Mouse (Mus musculus): ENCODE data around the gene Olfr380. TPM values are rescaled to one million over a fixed set of nuclear protein-coding genes. Genes with fewer than 3 reads are reported as not detected.

Gene Olfr380
- not detected in 2 replicates for polyA plus RNA-seq (2021; fragmentation: Nextera tagmentation)
- long read RNA-seq, experiment 1: 0 reads
- long read RNA-seq, experiment 2: 0 reads

GRCm38 (mm10) chr11:73457408-73457807 lies at the start of gene Olfr380:
TSS of gene Olfr380 (minus strand) at chr11:73457508.

GRCm38 (mm10) chr11:73491503-73491902 lies 34.2 kb upstream of the Olfr380 start, which contains the start of gene Olfr381:
TSS of gene Olfr381 (minus strand) at chr11:73491603.

GRCm38 (mm10) chr11:73428377-73428776 lies 28.9 kb downstream of the Olfr380 start, which contains the start of gene Olfr378:
TSS of gene Olfr378 (minus strand) at chr11:73428477.

Other genes starting within 250 kb of the Olfr380 start
- not detected in 2 replicates for gene Trpv1, start 223.2 kb downstream of the Olfr380 start, polyA plus RNA-seq (2021; fragmentation: Nextera tagmentation)
- gene Trpv3, start 190.1 kb downstream of the Olfr380 start, polyA plus RNA-seq (2021; fragmentation: Nextera tagmentation): 0.10 and 0.16 TPM in 2 replicates
- gene Aspa, start 127.9 kb downstream of the Olfr380 start, polyA plus RNA-seq (2021; fragmentation: Nextera tagmentation): 21.8 and 41.0 TPM in 2 replicates
- gene Gm49340, start 127.8 kb downstream of the Olfr380 start, polyA plus RNA-seq (2021; fragmentation: Nextera tagmentation): not detected in 2 replicates
- not detected in 2 replicates for gene Spata22, start 127.8 kb downstream of the Olfr380 start, polyA plus RNA-seq (2021; fragmentation: Nextera tagmentation)
- gene Olfr20, start 106.7 kb downstream of the Olfr380 start, polyA plus RNA-seq (2021; fragmentation: Nextera tagmentation): not detected in 2 replicates
- gene Olfr376, start 86.3 kb downstream of the Olfr380 start, polyA plus RNA-seq (2021; fragmentation: Nextera tagmentation): not detected in 2 replicates
- gene Olfr1, start 57.9 kb downstream of the Olfr380 start, polyA plus RNA-seq (2021; fragmentation: Nextera tagmentation): not detected in 2 replicates
- not detected in 2 replicates for gene Olfr378, start 29.0 kb downstream of the Olfr380 start, polyA plus RNA-seq (2021; fragmentation: Nextera tagmentation)
- not detected in 2 replicates for gene Olfr381, start 34.1 kb upstream of the Olfr380 start, polyA plus RNA-seq (2021; fragmentation: Nextera tagmentation)
- gene Olfr382, start 59.7 kb upstream of the Olfr380 start, polyA plus RNA-seq (2021; fragmentation: Nextera tagmentation): not detected in 2 replicates
- gene Olfr385, start 135.5 kb upstream of the Olfr380 start, polyA plus RNA-seq (2021; fragmentation: Nextera tagmentation): not detected in 2 replicates
- gene Olfr384, start 141.1 kb upstream of the Olfr380 start, polyA plus RNA-seq (2021; fragmentation: Nextera tagmentation): not detected in 2 replicates
- gene Zfp735, start 231.3 kb upstream of the Olfr380 start, polyA plus RNA-seq (2021; fragmentation: Nextera tagmentation): not detected in 2 replicates

All from left cerebral cortex, adult 6 months (tissue).